Mouse (Mus musculus) T-helper 2 cell (primary cell): ENCODE data around the gene Pde8a.

Experiments used
- in situ Hi-C: fragments of 300-600 bp; cut with MboI, MseI; formaldehyde crosslinking; loops from one replicate; pipeline ENCODE4 v1.15.1; 2025; ENCODE audit warnings: high pct_unique_total_duplicates

The Pde8a gene

DNA sequence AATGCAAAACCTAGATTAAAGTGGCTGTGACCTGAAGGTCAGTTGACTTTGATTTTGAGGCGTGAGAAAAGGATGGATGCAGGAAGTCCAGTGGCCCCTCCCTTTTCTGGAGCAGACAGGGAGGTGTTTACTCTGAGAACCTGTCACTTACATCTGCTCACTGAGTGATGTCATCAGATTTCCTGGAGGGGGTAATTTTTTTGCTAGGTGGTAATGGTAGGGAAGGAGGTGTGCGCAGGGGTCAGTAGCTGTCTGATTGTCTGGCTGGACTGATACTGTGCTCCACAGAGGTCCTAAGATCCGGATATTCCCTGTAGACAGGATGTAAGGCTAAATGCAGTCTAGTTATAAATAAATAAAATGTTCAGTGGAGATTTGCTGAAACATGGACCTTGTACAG is 59.5 kb downstream of the Pde8a start:
- in situ Hi-C loops, result no loop called here

DNA sequence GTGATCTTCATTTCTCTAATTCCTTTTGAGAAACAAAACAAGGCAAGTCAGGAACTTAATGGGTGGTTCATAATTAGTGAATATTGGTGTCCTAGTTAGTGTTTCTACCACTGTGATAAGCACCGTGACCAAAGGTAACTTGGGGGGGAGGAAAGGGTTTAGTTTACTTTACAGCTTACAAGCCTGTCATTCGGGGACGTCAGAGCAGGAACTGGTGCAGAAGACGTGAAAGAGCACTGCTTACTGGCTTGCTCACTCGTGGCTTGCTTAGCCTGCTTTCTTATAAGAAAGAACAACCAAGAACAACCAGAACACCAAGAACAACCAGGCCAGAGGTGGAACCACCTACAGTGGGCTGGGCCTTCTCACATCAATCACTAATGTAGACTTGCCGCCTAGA is 65.6 kb downstream of the Pde8a start:
- in situ Hi-C loops, result no loop called here

DNA sequence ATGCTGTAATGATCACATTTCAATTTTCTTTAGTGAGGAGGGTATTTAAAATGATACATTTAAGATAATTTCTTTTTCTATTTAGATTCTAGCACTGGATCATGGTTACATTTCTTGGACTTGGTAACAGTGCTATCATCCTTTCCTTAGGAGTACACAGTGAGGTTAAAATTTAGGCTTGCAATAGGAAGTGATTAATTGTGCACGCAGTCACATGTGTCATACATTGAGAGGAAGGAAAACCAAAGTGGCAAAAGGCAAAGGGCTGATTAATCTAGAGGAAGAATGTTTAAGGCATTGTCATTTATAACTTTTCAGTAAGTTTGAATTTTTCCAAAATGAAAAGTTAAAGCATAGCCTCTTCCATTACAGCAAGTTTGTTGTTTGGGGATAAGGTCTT is 67.8 kb downstream of the Pde8a start:
- in situ Hi-C loops, result no loop called here

DNA sequence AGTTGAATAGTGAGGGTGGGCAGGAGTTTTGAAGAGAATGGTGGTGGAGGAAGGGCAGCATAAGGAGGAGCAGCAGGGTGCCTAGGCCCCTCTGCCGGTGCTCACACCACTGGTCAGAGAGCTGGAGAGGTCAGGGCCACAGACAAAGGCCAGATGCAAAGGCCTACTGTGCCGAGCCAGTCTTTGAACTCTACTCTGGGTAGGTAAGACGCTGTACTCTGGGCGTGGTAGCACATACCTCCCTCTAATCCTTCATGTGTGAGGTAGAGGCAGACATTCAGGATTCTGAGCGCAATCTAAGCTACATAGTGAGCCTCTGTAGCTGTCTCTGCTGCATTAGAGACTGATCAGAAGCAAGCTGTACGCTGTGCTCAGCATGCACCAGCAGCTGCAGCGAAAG is 73.1 kb downstream of the Pde8a start:
- in situ Hi-C loops, result no loop called here

DNA sequence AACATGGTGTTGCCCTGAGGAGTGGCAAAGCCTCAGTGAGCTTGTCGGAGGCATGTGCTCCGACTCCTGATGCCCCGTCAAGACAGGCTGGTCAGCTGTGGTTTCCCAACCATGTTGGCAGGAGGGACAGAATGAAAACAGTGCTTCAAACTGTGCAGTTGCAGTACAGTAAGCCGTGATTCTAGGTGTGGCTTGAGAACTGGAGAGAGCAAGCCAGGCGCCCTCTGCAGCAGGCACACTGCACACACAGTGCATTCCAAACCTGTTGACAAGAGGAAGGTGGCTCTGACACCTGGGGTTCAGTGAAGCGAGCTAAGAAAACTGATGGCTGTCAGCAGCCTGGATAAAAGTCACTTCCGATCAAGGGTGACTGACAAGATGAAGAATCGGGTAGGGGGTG is 73.5 kb downstream of the Pde8a start:
- in situ Hi-C loops, result no loop called here

DNA sequence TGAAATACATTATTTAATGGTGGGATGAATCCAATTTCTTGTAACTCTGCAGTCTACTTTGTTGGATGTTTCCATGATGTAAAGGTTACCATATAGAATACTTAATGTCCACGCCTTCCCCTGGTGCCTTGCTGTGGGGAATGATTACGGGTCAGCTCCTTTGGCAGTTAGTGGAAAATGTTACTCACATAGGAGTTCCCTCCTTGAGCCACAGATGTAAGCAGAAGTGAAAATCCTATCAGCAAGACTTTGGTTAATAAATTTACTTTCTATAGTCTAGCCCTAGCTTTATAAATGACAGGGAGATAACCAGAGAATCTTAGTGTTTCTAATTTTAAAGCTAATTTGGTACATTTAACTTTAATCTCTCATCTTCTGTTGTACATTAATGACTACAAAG is 81.8 kb downstream of the Pde8a start:
- in situ Hi-C loops, result no loop called here

DNA sequence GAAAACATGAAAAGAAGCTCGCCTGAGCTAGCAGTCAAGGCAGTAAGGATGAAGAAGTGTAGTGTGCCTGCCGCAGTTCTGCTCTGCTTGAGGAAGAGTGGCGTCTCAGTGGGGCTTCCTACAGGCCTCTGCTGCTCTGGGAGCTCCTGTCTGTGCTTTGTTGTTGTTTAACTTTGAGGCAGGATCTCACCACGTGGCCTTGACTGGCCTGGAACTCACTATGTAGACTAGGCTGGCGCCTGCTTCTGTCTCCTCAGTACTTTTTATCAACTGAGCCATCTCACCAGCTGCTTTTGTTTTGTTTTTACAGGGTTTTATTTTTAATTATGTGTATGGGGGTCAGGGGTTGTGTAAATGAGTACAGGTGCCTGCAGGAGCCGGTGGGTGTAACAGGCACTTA is 84.8 kb downstream of the Pde8a start:
- in situ Hi-C loops, result no loop called here

DNA sequence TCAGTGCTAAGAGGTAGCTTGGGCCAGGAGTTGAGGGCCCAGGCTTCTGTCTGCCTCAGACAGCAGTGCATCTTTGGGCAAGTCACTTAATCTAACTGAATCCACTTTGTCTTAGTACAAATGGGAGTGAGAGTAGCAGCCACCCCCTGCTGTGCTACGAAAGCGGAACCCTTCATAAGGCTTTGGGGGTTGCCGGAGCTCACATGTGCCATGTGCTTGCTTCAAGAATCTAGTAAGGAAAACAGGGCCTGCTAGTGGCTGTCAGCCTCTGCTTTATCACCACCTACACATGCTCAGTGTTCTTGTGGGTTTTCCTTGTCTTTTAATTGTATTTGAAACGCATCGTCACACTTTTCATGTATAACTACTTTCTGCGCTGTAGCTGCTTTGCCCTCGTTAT is 87.9 kb downstream of the Pde8a start:
- in situ Hi-C loops, result no loop called here

DNA sequence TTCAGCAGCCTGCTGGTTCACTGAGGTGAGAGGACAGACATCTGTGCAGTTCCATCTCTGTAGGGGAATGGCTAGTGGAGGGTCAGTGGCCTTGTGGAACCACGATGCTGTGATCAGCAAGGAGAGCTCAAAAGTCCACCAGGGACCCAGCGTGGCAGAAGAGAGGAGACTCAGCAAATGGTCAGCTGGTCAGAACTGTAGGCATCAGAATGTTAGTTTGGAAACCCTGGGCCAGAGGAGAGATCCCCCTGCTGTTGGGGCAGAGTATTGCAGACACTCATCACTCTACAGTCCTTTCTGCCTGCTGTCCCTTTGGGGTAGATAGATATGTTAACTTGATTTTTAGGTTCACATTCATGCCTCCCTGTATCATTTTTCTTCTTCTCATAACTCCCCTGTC is 90.3 kb downstream of the Pde8a start:
- in situ Hi-C loops, result no loop called here

DNA sequence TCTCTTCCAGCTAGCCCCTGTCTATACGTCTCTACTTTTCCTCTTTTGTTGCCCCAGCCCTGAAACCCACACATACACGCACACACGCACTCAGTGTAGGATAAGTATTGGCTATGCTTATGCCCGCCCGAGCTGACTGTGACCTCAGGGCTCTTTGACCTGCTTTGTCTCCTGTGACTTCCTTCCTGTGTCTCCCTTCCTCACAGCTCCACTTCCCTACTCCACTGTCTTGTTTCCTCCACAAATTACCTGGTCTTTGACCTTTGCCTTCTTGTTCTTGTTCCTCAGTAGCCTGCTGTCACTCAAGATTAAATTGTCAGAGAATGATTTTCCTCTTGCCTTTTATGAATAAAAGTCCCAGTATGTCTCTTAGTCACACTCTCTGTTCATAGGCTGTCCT is 90.7 kb downstream of the Pde8a start:
- in situ Hi-C loops, result no loop called here

DNA sequence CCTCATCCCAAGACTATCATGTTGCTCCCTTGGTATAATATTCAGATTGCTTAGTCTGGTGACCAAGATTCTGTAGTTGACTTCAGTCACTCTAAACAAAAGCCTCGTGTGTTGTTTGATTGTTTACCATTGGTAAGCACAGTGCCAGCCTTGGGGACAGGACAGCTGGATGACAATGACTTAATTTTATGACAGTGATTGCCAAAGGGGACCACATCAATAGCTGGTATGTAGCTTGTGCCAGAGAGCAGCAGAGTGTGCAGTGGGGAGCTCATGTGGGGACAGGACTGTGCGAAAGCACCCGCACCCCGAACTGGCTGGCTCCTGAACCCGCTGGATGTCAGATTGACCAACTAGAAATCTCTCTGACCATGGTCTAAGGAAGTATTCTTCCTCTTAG is 91.3 kb downstream of the Pde8a start:
- in situ Hi-C loops, result no loop called here

DNA sequence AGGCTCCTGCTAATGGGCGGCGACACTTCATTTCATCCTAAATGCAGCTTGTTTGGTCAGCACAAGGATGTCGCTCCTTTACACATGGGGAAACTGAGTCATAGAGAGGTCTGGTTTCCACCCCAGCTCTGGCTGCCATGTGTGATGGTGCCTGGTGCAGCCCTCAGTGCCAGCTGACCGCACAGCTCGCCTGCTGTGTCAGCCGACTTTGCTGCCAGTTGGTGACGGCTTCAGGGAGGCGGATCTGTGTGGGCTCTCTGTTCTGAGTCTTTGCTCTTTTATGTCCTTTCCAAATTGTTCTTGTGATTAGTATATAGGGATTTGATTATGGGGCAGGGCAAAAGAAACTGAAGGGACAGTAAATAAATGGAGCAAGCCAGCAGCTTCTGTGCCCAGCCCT is 94.3 kb downstream of the Pde8a start:
- in situ Hi-C loops, result no loop called here

DNA sequence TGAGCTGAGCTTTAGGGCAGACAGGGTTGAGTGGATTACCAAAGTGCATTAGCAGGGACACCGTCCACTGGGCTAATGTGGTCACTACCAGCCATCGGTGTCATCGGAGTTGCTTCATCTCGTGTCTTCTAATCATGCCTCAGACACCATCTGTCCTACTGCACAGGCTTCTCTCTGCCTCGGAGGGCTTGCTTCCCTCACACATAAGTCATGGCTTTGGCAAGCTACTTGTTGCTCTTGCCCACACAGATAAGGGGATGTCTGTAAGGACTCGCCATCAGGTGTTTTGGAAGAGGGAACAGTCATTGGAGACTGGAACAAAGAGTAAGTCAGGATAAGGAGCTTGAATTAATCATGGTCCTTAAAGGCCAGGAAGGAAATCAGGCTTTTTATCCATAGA is 95.9 kb downstream of the Pde8a start:
- in situ Hi-C loops, result no loop called here

DNA sequence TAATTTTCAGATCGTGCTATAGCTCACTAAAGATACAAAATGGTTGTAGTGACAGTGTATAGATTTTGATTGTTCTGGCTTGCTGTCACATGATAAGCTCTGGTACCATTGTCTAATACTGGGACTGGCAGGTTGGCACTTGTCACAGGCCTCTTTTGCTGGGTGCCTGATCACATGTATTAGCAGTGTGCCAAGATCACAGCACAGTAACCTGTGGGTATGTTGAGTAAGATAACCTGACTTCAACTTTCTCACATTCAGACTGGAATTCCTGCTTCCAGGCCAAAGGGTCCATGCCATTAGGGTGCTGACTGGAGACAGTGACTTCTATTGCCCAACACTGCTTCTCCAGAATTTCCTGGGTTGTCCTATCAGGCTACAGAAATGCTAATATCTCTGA is 97.7 kb downstream of the Pde8a start:
- in situ Hi-C loops, result no loop called here

DNA sequence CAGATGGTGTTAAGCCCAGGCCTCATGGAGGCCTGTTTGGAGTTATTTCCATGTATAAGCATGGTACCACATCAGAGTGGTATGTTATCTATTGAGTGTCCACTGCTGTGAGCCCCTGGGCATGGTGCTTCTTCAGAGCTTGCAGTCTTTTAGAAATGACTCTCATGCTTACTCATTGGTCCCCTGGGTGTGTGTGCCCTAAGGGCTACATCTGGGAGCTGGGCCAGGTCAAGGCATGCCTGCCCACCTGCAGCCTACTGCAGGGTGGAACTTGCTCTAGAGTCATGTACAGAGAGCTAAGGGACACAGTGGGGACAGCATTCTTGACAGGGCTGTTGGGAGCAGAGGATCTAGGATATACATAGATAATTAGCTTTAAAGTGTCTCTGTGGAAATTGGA is 98.2 kb downstream of the Pde8a start:
- in situ Hi-C loops, result no loop called here

DNA sequence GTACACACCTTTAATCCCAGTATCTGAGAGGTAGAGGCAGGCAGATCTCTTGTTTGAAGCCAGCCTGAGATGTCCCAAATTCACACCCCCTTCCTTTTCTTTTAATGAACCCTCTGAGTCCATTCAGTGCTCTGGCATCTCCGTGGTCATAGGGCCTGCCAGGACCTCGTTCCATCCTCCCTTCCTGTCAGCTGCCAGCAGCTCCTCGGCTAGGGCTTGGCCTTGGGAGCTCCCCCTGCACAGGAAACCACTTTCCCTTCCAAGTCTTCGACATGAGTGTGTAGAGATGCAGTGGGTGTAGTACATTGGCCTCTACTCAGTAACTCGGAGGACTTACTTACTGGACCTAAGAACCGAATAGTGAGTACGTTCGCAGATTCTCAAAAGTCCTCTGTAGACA is 102.2 kb downstream of the Pde8a start:
- in situ Hi-C loops, result no loop called here

DNA sequence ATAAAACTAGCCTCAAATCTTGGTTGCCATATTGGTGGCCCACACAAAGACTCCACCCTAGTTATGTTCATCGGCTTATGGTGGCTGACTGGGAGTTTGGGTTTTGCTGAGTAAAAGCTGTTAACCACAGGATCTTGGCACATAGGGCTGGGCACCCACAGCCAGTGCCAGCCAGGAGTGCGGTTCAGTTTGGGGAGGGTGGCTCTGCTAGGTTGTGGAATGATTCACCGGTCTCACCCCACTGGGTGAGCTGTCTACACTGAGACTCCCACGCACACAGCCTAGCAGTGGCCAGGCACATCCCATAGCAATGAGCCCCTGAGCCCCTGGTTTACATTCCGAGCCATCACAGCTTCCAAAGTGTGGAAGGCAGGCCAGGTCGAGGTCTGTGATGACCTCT is 106.4 kb downstream of the Pde8a start:
- in situ Hi-C loops, result loop anchor here (5.0 kb wide), 1 partner anchor 157 kb away; no protein-coding TSS in a partner anchor

DNA sequence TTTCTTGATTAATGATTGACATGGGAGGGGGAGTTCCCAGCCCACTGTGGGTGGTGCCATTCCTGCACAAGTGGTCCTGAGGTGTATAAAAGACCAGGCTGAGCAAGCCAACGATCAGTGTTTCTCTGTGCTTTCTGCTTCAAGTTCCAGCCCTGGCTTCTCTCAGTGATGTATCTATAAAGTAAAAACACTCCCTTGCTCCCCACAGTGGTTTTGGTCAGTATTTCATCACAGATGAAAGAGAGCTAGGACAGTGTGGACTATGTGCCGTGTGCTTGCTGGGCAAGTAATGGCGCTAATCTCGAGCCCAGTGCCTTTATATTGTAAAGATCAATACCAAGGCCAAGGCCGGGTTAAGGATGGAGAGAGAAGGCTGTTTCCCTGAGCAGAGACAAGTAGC is 108.4 kb downstream of the Pde8a start:
- in situ Hi-C loops, result loop anchor here (5.0 kb wide), 1 partner anchor 159 kb away; no protein-coding TSS in a partner anchor

DNA sequence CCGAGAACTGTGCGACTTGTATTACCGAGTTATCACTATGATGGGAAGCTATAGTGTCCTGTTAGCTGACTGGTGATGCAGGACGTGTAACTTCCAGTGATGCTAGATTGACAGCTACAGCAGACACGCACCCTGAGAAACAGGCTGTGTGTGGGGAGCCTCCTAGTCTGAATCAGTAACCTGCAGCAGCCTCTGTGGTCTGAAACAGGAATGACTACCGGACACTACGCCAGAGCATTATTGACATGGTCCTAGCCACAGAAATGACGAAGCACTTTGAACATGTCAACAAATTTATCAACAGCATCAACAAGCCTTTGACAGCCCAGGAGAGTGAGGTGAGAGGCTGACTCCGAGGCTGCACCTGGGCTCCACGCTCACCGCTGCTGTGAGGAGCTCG is 112.6 kb downstream of the Pde8a start:
- in situ Hi-C loops, result no loop called here

DNA sequence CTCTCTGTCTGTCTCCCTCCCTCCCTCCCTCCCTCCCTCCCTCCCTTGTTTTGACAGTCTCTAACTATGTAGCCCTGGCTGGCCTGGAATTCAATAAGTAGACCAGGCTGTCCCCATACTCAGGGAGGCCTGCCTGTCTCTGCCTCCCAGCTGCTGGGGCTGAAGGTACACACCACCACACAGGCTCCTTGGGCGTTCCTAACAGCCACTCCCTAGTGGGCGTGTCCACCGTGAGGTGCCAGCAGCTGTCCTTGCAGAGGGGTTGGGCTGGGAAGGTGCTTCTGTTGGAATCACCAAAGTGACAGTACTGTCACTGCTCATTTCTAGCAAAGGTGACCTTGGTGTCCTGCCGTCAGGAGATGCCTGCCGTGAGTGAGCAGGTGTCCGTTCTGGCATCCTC is 113.5 kb downstream of the Pde8a start:
- in situ Hi-C loops, result no loop called here

DNA sequence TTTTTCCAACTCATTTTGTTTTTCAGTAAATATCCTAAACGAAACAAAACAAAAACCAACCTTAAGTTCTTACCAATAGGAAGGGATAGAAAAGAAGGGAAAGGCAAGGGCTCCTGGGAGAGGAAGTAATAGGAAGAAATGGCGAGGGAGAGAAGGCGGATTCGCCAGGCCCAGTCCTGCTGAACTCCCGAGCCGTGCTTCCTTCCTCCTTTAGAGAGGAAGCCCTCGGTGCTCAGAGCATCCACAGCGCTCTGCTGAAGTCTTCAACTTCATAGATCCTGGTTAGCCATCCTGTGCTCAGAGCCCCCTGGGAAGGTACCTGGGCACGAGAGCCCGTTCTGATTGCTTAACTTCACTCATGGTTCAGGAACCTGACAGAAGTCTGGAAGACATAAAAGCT is 114.3 kb downstream of the Pde8a start:
- in situ Hi-C loops, result no loop called here

DNA sequence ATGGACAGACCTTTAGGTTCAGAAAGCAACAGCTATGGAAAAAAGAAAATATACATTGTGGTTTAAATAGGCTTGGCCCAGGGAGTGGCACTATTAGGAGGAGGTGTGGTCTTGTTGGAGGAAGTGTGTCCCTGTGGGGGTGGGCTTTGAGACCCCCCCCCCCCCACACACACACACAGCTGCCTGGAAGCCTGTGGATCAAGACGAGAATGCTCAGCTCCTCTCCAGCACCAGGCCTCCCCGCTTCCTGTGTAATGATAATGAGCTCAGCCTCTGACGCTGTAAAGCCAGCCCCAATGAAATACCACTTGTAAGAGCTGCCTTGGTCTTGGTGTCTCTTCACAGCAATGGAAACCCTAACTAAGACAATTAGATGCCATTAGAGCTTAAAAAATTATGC is 117.4 kb downstream of the Pde8a start:
- in situ Hi-C loops, result no loop called here

DNA sequence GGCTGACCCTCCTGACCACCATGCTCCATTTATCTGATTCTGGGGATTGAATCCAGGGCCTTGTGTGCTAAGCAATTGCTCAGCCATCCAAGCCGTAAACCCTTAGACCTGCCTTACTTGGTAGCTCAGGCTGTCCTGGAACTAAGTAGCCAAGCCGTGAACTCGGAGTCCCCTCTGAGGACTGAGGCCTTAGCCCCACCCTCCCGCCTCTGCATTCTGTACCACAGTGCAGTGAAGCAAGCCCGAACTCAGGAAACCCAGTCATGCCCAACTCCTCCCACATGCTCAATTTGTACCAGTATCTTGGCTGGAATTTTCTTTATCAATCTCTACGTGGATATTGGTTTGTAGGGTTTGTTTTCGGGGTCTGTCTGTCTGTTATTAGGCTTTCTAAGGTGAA is 118.5 kb downstream of the Pde8a start:
- in situ Hi-C loops, result no loop called here

DNA sequence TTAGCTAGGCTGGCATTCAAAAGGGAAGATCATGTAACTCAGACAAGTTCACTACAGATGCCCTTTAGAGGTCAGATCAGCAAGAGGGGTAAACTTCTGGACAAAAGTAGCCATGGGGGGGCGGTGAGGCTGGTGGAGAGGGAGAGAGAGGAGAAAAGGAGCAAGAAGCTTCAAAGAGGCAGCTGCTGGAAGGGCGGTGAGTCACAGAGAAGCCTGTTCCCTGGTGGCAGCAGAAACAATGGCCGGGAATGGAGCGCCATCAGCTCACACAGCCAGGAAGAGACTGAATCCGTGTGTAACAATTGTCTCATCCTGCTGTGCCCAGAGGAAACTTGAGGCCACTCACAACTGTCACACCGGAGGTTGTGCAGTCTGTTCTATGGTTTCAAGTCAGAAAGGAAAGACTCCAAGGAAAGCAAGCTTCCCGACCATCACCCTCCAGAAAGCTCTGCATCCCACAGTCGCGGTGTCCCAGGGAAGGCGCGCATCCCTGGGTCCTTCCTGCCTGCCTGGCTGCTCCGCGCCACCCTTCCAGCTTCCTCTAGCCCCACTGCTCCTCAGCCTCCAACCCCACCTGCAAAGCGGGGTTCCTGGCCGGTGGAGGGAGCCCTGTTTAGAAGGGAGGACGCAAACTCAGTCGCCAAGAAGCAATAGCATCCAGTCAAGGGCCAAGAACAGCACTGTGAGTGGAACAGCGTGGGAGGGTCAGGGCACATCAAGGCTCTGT is 122.5 kb downstream of the Pde8a start:
- in situ Hi-C loops, result no loop called here
